Mouse (Mus musculus) hindbrain, embryonic 11.5 days (tissue): ENCODE results near the gene Scg3. TPM values are rescaled to one million over a fixed set of nuclear protein-coding genes. Genes with fewer than 3 reads are reported as not detected.
A peak's percentile ranks its signal among the peaks of the same experiment; 100 is the strongest.
"Not testable (repeated sequence)": the region's sequence is repeated elsewhere in the genome, so short reads cannot be mapped to it uniquely, and the experiment has no call there.

Experiments
- ATAC-seq: fragments of 200-750 bp; cut with Nextera tagmentation; 2 replicates; pipeline ENCODE4 v1.8.0; 2017; ENCODE audit warnings: mild to moderate bottlenecking, moderate TSS enrichment, moderate library complexity; ENCODE audit not compliant: low FRiP score
- DNase-seq: peaks from one replicate; pipeline ENCODE4 v3.0.0-alpha.2; 2015; ENCODE audit warnings: low spot score
- H3K27ac ChIP-seq: fragments of 300-500 bp; sonication (generic); 2 replicates; pipeline ENCODE4 v1.5.1; 2014; ENCODE audit warnings: mild to moderate bottlenecking, low read depth, low read length
- H3K27me3 ChIP-seq: fragments of 300-500 bp; sonication (generic); 2 replicates; pipeline ENCODE4 v1.6.1; 2014; ENCODE audit warnings: mild to moderate bottlenecking, low read length, moderate library complexity, mixed read lengths; ENCODE audit not compliant: control insufficient read depth, insufficient read depth
- H3K36me3 ChIP-seq: fragments of 300-500 bp; sonication (generic); 2 replicates; pipeline ENCODE4 v1.6.1; 2014; ENCODE audit warnings: mild to moderate bottlenecking, low read length, moderate library complexity, mixed read lengths; ENCODE audit not compliant: control insufficient read depth, insufficient read depth
- H3K4me1 ChIP-seq: fragments of 300-500 bp; sonication (generic); replicated peaks from 2 replicates; pipeline ENCODE4 v1.6.1; 2014; ENCODE audit warnings: low read length, mixed read lengths; ENCODE audit not compliant: control insufficient read depth, insufficient read depth
- H3K4me2 ChIP-seq: fragments of 300-500 bp; sonication (generic); replicated peaks from 2 replicates; pipeline ENCODE4 v1.6.1; 2014; ENCODE audit warnings: mild to moderate bottlenecking, low read depth, low read length
- H3K4me3 ChIP-seq: fragments of 300-500 bp; sonication (generic); 2 replicates; pipeline ENCODE4 v1.5.1; 2014; ENCODE audit warnings: low read depth, low read length
- H3K9ac ChIP-seq: fragments of 300-500 bp; sonication (generic); 2 replicates; pipeline ENCODE4 v1.6.1; 2014; ENCODE audit warnings: low read depth, low read length
- H3K9me3 ChIP-seq: fragments of 300-500 bp; sonication (generic); 2 replicates; pipeline ENCODE4 v1.6.1; 2016; ENCODE audit warnings: low read length; ENCODE audit not compliant: control insufficient read depth
- WGBS: fragments of 180-500 bp; shearing (Covaris S2); extraction: QIAGEN DNeasy Blood & Tissue Kit; methylation state at CpG from one replicate; pipeline ENCODE4 v1.1.7; 2014; 5-methylcytosine and 5-hydroxymethylcytosine counted together
- polyA plus RNA-seq: library from polyadenylated mRNA; unstranded; fragments of >200 nt; fragmentation: Nextera tagmentation; extraction: Ambion mirVana; gene quantifications from 2 replicates; pipeline ENCODE4 v1.2.1, GENCODE M21; 2014

Gene Scg3
- polyA plus RNA-seq, 1 experiment from 2014 or later: 76.0 TPM

- Histone ChIP-seq H3K9me3 (no peaks in the 10 kb centered on the region), H3K36me3 (0 out of 2 replicates have a peak, but pooled peaks cover 3% of the 10 kb centered on the region), H3K27ac (no peak overlapping the region), H3K9ac (no peak overlapping the region), H3K27me3 (no peaks in the 10 kb centered on the region), H3K4me2 (no peak overlapping the region), H3K4me3 (no peak overlapping the region), H3K4me1 (no peaks in the 10 kb centered on the region)
- DNase-seq (no peak), ATAC-seq (no peak)
- WGBS: 83% methylated on average over 7 of the region's 7 CpGs
These were observed 7.6 kb downstream of the Scg3 start for GRCm38 (mm10) chr9:75676226-75676625.

GRCm38 (mm10) chr9:75672769-75673168, 11.1 kb downstream of the Scg3 start:
- no peaks in the 10 kb centered on the region for H3K27me3 ChIP-seq
- H3K36me3 ChIP-seq: 0 out of 2 replicates have a peak, but pooled peaks cover 3% of the 10 kb centered on the region
- DNase-seq: no peak
- H3K9ac ChIP-seq: no peak overlapping the region
- 78% methylated on average over 6 of the region's 6 CpGs for WGBS
- ATAC-seq: no peak
- no peak overlapping the region for H3K27ac ChIP-seq
- no peak overlapping the region for H3K4me2 ChIP-seq
- no peaks in the 10 kb centered on the region for H3K4me1 ChIP-seq
- no peak overlapping the region for H3K4me3 ChIP-seq
- no peaks in the 10 kb centered on the region for H3K9me3 ChIP-seq

- no peak for DNase-seq
- Histone ChIP-seq H3K36me3 (peaks cover 2% of the 10 kb centered on the region; the same call in 1 of the 2 replicates), H3K4me2 (no peak overlapping the region), H3K27me3 (no peaks in the 10 kb centered on the region), H3K9me3 (no peaks in the 10 kb centered on the region), H3K4me3 (no peak overlapping the region), H3K9ac (no peak overlapping the region), H3K4me1 (no peaks in the 10 kb centered on the region), H3K27ac (no peak overlapping the region)
- WGBS: 77% methylated on average over 5 of the region's 5 CpGs
- ATAC-seq: no peak
These were observed 17.2 kb downstream of the Scg3 start for GRCm38 (mm10) chr9:75666612-75667011.

DNA sequence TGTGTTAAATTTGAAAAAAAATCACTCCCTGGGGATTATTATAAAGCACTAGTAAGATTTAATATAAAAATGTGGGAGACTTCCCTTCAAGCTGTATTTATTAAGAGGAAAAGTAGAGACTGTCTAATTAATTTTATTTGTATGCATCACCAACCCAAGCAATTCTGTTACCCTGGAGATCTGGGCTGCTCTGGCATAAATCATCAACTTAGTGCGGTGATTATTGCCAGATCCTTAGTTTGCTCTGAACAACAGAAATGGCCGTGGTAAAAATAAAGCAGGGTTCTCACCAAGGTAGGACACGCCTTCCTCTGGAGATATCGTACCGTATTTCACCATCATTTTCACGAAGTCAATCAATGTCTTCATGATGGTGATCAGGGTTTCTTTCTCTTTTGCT, 18.5 kb downstream of the Scg3 start:
- H3K27me3 ChIP-seq: no peaks in the 10 kb centered on the region
- 90% methylated on average over 6 of the region's 6 CpGs for WGBS
- H3K9me3 ChIP-seq: no peaks in the 10 kb centered on the region
- no peak for ATAC-seq
- no peak overlapping the region for H3K4me2 ChIP-seq
- H3K27ac ChIP-seq: no peak overlapping the region
- no peaks in the 10 kb centered on the region for H3K4me1 ChIP-seq
- no peak overlapping the region for H3K9ac ChIP-seq
- no peak for DNase-seq
- H3K36me3 ChIP-seq: peaks cover 2% of the 10 kb centered on the region; the same call in 1 of the 2 replicates
- no peak overlapping the region for H3K4me3 ChIP-seq

- DNase-seq (no peak), ATAC-seq (no peak)
- no peak overlapping the region for H3K27ac ChIP-seq
- no peak overlapping the region for H3K4me2 ChIP-seq
- no peak overlapping the region for H3K4me3 ChIP-seq
- no peak overlapping the region for H3K9ac ChIP-seq
- no peaks in the 10 kb centered on the region for H3K27me3 ChIP-seq
- H3K9me3 ChIP-seq: no peaks in the 10 kb centered on the region
- H3K4me1 ChIP-seq: no peaks in the 10 kb centered on the region
- WGBS: 93% methylated on average over 8 of the region's 8 CpGs
- peaks cover 7% of the 10 kb centered on the region; the same call in 1 of the 2 replicates for H3K36me3 ChIP-seq
These were observed 22.9 kb downstream of the Scg3 start for GRCm38 (mm10) chr9:75660917-75661316.

GRCm38 (mm10) chr9:75656456-75656855, 27.4 kb downstream of the Scg3 start:
- not testable (repeated sequence) for ATAC-seq, H3K4me3 ChIP-seq
- WGBS: 94% methylated on average over 2 of the region's 3 CpGs

GRCm38 (mm10) chr9:75653981-75654911, 29.6 kb downstream of the Scg3 start:
- WGBS: 74% methylated on average over 12 of the region's 12 CpGs

More at GRCm38 (mm10) chr9:75656456-75656855, 27.4 kb downstream of the Scg3 start:
- not testable (repeated sequence) for H3K4me1 ChIP-seq, DNase-seq, H3K9me3 ChIP-seq, H3K36me3 ChIP-seq, H3K27ac ChIP-seq, H3K9ac ChIP-seq, H3K27me3 ChIP-seq, H3K4me2 ChIP-seq

GRCm38 (mm10) chr9:75645405-75645804, 38.5 kb downstream of the Scg3 start:
- WGBS: 63% methylated on average over 3 of the region's 3 CpGs
- no peaks in the 10 kb centered on the region for H3K4me1 ChIP-seq
- H3K4me3 ChIP-seq: no peak overlapping the region
- ATAC-seq (no peak), DNase-seq (no peak)
- H3K27me3 ChIP-seq: no peaks in the 10 kb centered on the region
- no peak overlapping the region for H3K9ac ChIP-seq
- H3K4me2 ChIP-seq: no peak overlapping the region
- peaks cover 4% of the 10 kb centered on the region for H3K36me3 ChIP-seq
- H3K27ac ChIP-seq: no peak overlapping the region
- no peaks in the 10 kb centered on the region for H3K9me3 ChIP-seq

More at GRCm38 (mm10) chr9:75653981-75654911, 29.6 kb downstream of the Scg3 start:
- Histone ChIP-seq H3K9ac (no peak overlapping the region), H3K9me3 (no peaks in the 10 kb centered on the region), H3K4me3 (no peak overlapping the region), H3K27ac (no peak overlapping the region), H3K27me3 (no peaks in the 10 kb centered on the region), H3K4me2 (no peak overlapping the region), H3K4me1 (no peaks in the 10 kb centered on the region), H3K36me3 (0 out of 2 replicates have a peak, but pooled peaks cover 5% of the 10 kb centered on the region)
- peak; percentile 14; the same call in 1 of the 2 replicates for ATAC-seq
- no peak for DNase-seq

DNA sequence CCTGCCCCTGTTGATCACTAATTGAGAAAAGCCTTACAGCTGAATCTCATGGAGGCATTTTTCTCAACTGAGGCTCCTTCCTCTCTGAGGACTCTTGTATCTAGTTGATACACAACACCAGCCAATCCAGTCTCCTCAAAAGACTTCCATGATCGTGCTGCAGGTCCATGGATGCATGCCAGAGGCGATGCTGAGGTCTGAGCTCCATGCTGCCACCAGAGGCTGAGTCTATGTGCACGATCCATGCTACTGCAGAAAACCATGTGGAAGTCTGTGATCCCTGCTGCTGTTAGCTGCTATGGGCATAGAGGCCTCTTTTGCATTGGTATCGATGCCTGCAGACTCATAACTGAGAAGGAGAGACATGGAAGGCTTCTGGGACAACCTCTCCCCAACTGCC, 49.6 kb downstream of the Scg3 start:
- H3K4me1 ChIP-seq: no peaks in the 10 kb centered on the region
- DNase-seq (no peak), ATAC-seq (no peak)
- 88% methylated on average over 4 of the region's 4 CpGs for WGBS
- no peaks in the 10 kb centered on the region for H3K36me3 ChIP-seq
- H3K4me2 ChIP-seq: no peak overlapping the region
- H3K9ac ChIP-seq: no peak overlapping the region
- H3K27ac ChIP-seq: no peak overlapping the region
- no peaks in the 10 kb centered on the region for H3K9me3 ChIP-seq
- H3K27me3 ChIP-seq: no peaks in the 10 kb centered on the region
- H3K4me3 ChIP-seq: no peak overlapping the region
